Mouse (Mus musculus) cerebellum, adult 2 months (tissue): ENCODE measurements around the gene Fbxo11.

Experiments used
- CTCF ChIP-seq: fragments of 200-500 bp; IDR thresholded peaks from 2 replicates; pipeline ENCODE4 v1.5.1; 2011; ENCODE audit warnings: low read depth, mild to moderate bottlenecking, control low read depth, low read length, moderate library complexity, borderline replicate concordance; ENCODE audit not compliant: insufficient read depth
- POLR2A ChIP-seq: fragments of 200-500 bp; IDR thresholded peaks from 2 replicates; pipeline ENCODE4 v1.6.1; 2011; ENCODE audit warnings: low read length, control low read depth, borderline replicate concordance; ENCODE audit not compliant: insufficient read depth

DNA sequence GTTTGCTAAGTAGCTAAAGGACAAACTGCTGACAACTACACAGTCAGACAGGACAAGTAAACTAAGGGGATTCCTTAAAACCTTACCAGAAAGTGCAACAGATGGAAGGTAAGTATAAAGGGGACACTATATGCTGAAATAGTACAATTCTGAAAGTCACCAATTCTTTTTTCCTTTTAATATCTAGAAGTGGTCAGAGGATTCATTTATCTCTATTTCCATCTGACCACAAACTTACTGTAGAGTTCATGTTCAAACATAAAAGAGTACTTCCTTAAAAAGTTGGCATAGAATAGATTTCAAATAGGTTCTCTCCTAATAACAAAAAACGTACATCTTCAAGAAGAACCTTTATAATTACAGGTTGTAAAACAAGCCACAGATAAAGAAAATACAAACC, 71.8 kb downstream of the Fbxo11 start:
- TF ChIP-seq POLR2A (no peak), CTCF (no peak)
